Mouse (Mus musculus) right cerebral cortex, postnatal 10 days (tissue): ENCODE measurements around the gene Fkbp10.

Experiments
- DNase-seq, 2 experiments: peaks; one replicate each; pipeline ENCODE4 v3.0.0; 2021; ENCODE audit warnings: low spot score in 2 of 2

Fkbp10 gene

GRCm38 (mm10) chr11:100411736-100412135, 3.8 kb upstream of the Fkbp10 start:
- no peak for DNase-seq

- no peak for DNase-seq
These were observed 2.0 kb upstream of the Fkbp10 start for GRCm38 (mm10) chr11:100413541-100413940.

GRCm38 (mm10) chr11:100414021-100414913, 1.2 kb upstream of the Fkbp10 start, which contains the start of gene P3h4:
Gene P3h4 (minus strand): TSS chr11:100414836.
- DNase-seq: peak; percentile 75 to 79

- no peak for DNase-seq
These were observed 6.0 kb downstream of the Fkbp10 start for GRCm38 (mm10) chr11:100421537-100421936.

GRCm38 (mm10) chr11:100423836-100424235, 8.3 kb downstream of the Fkbp10 start:
- no peak for DNase-seq

GRCm38 (mm10) chr11:100425851-100426250, 10.4 kb downstream of the Fkbp10 start:
- DNase-seq: peak; percentile 66 to 74

- DNase-seq: no peak
These were observed 11.3 kb downstream of the Fkbp10 start for GRCm38 (mm10) chr11:100426820-100427219.

- peak; percentile 56 to 58 for DNase-seq
These were observed 13.2 kb downstream of the Fkbp10 start for GRCm38 (mm10) chr11:100428612-100429199.

GRCm38 (mm10) chr11:100430052-100430451, 14.6 kb downstream of the Fkbp10 start:
- DNase-seq: no peak

GRCm38 (mm10) chr11:100432002-100432401, 16.5 kb downstream of the Fkbp10 start:
- DNase-seq: no peak

GRCm38 (mm10) chr11:100435678-100436246, 20.3 kb downstream of the Fkbp10 start:
- DNase-seq: no peak

GRCm38 (mm10) chr11:100437901-100438300, 22.4 kb downstream of the Fkbp10 start:
- DNase-seq: no peak

- peak; percentile 91 for DNase-seq
These were observed 25.4 kb downstream of the Fkbp10 start for GRCm38 (mm10) chr11:100440691-100441522.

- no peak for DNase-seq
These were observed 26.3 kb downstream of the Fkbp10 start, which contains the start of the genes Nt5c3b and Klhl10 for GRCm38 (mm10) chr11:100441797-100442196. Gene Nt5c3b (minus strand): TSS chr11:100441808. Gene Klhl10 (plus strand): TSS chr11:100441917.

- DNase-seq: no peak
These were observed 27.1 kb downstream of the Fkbp10 start for GRCm38 (mm10) chr11:100442625-100443024.

- no peak for DNase-seq
These were observed 41.8 kb downstream of the Fkbp10 start for GRCm38 (mm10) chr11:100457247-100457646.

- DNase-seq: no peak
These were observed 42.2 kb downstream of the Fkbp10 start for GRCm38 (mm10) chr11:100457711-100458110.

- peak; percentile 53 to 55 for DNase-seq
These were observed 47.2 kb downstream of the Fkbp10 start for GRCm38 (mm10) chr11:100462699-100463098.

GRCm38 (mm10) chr11:100465229-100465792, 49.8 kb downstream of the Fkbp10 start:
- no peak for DNase-seq

- DNase-seq: no peak
These were observed 50.3 kb downstream of the Fkbp10 start for GRCm38 (mm10) chr11:100465833-100466232.
